Mouse (Mus musculus): ENCODE measurements at regions not wholly inside any gene's neighbourhood (a gene's known extent, or its start where the extent isn't known, plus 50 kb on each side); places are given as distances from the start of the nearest gene placed in this dataset.

DNA sequence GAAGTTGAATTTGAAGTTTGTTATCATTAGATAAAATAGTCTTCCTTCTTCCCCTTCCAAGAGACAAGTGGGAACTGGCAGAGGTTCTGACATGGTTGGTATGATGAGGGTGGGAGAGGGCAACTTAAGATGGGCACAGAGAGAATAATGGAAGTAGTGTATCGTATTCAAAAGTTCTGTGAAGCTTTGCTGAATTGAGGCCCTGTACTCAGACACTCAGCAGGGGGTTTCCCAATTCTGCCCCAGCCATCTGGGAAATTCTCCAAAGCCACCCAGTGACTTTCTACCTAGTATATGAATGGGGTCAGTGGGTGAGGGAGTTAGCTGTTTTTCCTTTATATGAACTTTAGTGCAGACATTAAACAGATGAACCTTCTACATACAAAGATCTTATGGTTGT is 1058.7 kb downstream of the Gsdmc2 start:
- DNase-seq (ENCODE audit: extremely low spot score, low spot score) = no peak

DNA sequence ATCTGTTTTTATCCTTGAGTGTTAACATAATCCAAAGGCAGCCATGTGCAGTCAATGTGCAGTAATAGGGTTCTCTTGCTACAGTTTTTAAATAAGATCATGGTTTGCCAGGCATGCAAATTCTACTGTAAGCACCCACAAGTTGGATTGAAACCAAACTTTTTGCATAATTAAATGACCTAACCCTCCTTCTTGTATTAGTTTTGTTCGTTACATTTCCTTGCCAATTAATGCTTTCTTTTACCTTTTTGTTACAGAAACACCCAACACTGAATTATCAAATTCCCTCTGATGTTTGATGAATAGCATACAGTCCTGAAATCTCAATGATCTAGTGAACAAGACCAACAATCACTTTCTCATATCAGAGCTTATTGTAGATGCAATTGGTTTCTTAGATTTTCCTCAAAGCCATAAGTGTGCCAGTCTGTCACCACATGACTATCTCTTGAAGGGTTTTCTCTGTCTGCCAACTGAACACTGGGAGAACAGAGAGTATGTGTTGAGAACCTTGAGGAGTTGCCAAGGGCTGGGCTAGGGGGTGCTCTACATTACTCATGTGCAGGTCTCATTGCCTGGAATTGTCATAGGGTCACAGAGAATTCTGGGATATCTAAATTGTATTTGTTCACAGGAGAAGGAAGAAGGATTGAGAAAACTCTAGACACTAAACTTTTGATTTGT is 1060.4 kb downstream of the Gsdmc2 start:
- DNase-seq (ENCODE audit: extremely low spot score, low spot score) = no peak

DNA sequence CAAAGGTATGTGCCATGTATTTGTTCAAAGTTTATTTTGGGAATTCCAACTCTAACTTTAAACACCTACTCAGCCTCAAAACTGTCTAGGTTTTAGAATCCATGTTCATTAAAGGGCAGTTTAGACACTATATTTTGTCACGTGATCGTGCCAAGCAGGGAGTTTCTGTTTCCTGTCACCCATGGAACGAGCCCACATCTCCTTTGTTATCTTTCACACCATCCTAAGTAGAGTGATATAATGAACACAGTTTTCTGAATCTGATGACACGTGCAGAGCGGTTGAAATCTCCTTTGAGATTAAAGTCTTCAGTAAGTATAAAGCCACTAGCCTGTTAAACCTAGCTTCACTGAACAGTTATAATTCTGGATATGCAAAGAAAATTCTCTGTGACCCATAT is 1066.1 kb downstream of the Gsdmc2 start:
- no peak for DNase-seq (ENCODE audit: extremely low spot score, low spot score)

DNA sequence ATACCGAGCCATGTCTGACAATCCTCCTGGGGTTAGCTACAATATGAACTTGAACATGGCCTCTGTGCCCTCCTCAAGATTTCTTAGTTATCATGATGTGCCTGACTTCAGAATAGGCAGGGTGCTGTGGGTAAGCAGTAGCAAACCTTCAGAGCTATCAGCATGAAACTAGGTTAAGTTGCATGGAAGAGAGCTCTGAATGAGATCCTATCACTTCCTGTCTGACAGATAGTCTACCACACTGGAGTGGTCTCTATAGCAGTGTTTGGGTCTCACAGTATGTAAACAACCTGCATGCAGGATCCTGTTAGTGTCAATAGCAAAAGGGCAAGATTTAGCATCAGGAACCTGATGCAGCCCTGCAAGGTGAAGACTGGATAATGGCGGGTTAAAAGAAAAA is 1092.3 kb downstream of the Gsdmc2 start:
- no peak for DNase-seq (ENCODE audit: extremely low spot score, low spot score)

DNA sequence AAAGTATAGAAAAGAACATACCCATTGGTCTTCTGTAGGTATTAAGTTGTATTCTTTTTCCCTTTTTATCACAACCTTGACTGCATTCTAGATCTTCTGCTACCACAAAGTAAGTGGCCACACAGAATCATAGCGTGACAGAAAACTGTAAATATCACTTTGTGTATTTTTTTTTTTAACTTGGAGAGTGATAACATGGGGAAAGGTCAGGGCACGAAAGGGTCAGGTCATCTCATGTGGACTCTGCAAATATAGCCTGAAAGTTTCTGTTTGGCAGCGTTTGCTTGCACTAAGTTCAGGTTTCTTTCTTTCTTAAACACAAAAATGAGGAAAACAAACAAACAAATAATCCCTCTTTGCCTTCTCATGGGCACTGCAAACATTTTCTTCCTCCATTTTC is 1101.1 kb downstream of the Gsdmc2 start:
- DNase-seq (ENCODE audit: extremely low spot score, low spot score) = no peak

DNA sequence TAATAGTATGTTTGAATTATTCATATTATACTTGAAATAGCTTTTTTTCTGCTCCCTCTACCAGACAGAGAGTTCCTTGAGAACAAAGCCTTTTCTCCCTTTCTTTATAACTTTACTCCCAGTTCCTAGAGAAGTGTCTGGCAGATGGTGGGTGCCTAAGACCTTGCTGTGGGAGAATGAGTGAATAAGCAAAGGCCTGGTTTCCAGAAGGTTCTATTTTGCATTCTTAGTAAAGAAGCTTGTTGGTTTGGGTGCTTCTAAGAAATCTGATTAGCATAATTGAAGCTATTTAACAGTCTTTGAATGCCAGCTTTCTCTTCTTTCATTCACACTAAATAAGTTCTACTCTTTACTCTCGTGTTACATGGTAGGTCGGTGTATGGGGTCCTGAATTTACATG is 1104.2 kb downstream of the Gsdmc2 start:
- no peak for DNase-seq (ENCODE audit: extremely low spot score, low spot score)

DNA sequence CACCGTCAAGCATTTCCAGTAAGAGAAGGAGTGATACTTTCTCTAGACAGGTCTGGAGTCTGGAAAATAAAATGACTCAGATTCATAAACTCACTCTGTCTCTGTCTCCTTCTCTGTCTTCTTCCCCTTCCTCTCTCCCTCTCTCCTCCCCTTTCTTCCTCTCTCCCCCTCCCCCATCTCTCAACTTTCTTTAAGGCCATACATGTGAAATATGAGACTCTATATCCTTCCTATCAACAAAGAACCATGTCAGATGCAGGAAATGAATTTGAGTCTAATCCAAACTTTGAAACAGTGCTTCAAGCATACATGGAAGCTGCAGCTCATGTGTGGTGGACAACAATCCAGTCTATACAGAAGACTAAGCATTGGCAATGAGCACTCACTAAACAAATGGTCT is 1109.6 kb downstream of the Gsdmc2 start:
- no peak for DNase-seq (ENCODE audit: extremely low spot score, low spot score)

DNA sequence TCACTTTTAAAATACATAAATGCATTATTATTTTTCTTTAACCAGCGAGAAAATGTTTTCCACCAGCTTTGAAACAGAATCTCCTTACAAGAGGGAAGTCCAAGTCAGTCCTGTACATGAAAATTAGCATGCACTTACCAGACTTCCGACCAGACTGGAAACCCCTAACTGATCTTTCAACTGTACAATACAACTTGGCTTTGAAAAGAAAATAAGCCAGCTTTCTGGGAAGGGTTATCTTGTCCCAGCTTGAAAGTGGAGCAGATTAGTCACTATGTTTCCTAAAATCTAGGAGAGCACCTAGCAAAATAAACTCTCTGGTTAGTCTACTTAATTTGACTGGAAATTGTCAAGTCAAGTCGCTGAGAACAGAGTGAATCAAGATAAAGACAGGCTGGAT is 1110.1 kb downstream of the Gsdmc2 start:
- DNase-seq (ENCODE audit: extremely low spot score, low spot score) = no peak

DNA sequence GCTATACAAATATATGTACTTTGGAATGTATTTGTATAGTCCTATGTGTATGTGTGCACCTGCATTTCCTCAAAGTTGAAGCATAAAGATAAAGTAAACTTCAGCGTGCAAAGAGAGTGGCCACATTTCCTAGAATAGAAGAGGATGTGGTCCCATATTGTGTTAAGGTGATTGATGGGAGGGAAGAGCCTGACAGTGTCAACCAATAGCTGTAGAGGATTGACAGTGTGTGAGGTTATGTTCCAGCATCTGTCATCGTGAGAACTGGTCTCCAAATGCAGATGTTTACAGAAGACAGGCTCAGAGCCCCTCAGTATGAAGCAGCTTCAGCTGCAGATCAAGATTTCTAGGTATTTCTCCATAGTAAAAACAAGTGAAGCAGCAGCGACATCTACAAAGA is 1114.5 kb downstream of the Gsdmc2 start:
- no peak for DNase-seq (ENCODE audit: extremely low spot score, low spot score)

DNA sequence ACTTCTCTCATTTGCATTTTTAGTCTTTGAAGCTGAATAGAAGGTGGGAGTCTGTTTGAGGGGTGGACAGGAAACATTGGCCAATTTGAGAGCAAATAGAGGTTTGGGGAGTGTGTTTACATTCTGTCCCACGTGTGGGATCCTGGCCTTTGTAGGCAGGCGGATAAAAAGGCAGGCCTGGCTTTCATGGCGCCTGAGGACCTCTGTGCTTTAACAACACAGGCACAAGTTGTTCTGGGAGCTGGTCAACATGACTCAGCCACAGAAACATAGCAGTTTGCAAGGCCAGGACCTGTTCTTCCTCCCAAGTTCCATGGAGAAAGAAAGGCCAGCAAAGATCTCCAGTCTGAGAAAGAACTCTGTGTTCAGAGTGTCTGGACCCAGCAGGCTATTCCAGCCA is 1130.7 kb downstream of the Gsdmc2 start:
- DNase-seq (ENCODE audit: extremely low spot score, low spot score) = no peak

DNA sequence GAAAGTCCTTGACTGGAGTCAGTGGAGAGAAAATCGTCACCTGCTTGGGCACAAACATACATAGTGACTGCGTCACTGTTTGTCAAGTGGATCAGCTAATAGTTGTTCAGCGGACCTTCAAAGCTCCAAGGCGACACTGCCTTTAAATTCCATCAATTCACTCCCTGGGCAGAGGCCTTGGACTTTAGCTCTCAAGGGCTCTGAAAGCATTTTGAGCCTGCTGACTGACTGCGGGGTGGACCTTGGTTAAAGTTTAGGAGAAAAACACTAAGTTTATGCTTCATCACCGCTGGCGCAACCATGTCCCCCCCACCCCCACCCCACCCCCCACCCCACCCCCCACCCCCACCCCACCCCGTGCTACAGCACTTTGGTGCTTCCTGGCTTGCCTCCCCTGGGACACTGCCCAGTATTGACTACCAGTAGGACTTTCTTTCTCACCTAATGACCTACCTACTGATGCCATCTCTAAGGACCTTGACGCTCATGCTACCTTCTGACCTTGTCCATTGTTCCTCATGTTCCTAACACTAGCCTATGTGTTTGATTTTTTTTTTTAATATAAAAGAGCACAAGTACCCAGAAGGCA is 1132.3 kb downstream of the Gsdmc2 start:
- no peak for DNase-seq (ENCODE audit: extremely low spot score, low spot score)

DNA sequence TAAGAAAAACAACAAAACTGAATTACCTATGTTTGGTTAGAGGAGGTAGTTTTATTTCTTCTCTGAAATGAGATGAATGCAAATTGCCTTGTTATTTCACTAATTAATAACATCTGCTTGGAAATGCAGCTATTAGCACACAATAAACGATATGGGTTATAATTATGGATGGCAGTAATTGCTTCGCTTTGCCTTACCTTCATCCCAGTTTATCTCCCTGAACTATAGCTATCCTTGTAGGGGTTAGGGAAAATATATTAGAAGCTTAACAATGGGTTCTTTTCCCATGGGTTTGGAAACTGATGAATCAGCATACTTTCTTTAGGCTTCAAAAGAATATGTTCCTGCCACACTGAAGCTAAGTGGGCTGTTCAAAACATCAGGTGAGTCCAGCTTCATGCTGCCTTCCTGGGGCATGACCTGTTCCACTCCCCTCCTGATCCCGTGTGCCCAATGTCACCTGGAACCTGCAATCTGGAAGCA is 1132.9 kb downstream of the Gsdmc2 start:
- DNase-seq (ENCODE audit: extremely low spot score, low spot score) = no peak

DNA sequence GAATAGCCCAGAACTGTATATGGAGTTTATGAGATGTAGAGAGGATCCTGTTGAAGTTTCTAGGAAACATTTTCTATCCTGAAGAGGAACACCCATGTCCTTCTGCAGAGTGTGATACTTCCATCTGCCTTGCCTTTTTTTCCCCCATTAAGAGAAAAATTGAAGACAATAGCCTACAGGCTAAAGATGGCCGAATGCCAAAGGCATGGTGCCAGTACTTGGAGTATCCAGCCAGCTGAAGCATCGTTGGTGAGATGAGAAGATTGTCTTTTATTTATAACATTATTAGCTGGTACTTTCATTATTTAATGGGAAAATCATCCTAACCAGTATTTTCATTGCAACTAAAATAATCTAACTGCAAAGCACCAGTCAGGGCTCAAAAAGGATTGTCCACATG is 1135.4 kb downstream of the Gsdmc2 start:
- no peak for DNase-seq (ENCODE audit: extremely low spot score, low spot score)

DNA sequence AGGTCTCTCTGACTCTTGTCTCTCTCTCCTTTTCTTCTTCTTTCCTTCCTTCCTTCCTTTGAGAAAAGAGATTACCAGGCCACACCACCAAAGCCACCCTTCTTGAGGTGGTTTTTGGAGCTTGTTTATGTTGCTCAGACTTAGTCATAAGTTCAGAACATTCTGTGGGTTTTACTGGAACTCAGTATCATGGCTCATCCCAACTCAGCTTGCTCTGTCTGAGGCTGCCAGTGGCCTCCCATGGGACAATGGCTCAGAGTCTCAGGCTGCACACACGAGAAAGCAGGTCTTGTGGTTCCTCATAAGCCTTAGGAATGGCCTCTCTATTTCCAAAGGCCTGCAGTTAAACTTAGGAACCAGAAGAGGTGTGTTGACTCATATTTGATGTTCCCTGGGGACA is 1146.4 kb downstream of the Gsdmc2 start:
- no peak for DNase-seq (ENCODE audit: extremely low spot score, low spot score)

DNA sequence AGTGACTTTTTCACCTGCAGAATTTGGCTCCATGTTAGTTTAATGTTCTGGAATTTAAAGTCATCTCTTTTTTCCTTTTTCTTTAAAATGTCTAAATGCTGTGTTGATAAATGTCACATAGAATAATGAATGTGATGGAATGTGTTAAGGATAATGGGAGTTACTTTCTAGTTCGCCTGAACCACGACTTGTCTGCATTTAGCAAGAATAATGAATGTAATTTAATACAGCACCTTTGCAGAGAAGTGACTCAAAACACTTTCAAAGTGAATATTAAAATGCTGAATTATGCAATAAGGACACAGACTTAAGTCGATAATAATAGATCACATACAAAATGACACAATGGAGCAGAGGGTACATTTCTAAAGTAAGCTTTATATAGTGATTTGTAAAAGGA is 1150.2 kb downstream of the Gsdmc2 start:
- DNase-seq (ENCODE audit: extremely low spot score, low spot score) = no peak

DNA sequence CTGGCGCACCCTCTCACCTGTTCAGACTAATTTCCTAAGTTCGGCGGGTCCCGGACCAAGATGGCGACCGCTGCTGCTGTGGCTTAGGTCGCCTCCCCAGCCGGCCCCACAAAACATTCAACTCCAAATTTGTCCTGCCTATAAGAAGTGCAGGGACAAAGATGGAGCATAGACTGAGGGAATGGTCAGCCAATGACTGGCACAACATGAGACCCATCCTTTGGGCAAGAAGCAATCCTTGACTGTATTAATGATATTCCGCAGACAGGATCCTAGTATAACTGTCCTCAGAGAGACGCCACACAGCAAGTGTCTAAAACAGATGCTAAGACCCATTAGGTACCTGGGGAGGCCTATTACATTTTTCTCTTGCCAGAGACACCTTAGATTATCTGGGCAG is 1151.3 kb downstream of the Gsdmc2 start:
- DNase-seq (ENCODE audit: extremely low spot score, low spot score) = no peak

DNA sequence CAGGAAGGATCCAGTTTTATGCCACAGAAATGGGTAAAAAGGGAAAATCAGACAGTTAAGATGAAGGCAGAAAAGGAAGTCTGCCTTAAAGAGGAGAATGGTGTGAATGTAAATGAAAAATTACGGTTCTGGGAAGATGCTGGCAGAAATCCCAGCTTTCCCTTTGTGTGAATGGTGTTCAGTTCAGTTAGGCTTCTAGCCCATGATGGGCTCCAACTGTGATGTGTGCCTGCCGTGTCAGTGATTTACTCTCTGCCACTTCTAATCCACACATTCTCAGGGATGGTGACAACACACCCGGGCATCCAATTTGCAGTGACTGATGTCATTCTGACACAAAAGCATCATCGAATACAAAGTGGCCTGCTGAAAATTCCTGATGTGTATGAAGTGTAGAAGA is 1171.6 kb downstream of the Gsdmc2 start:
- DNase-seq (ENCODE audit: extremely low spot score, low spot score) = no peak

DNA sequence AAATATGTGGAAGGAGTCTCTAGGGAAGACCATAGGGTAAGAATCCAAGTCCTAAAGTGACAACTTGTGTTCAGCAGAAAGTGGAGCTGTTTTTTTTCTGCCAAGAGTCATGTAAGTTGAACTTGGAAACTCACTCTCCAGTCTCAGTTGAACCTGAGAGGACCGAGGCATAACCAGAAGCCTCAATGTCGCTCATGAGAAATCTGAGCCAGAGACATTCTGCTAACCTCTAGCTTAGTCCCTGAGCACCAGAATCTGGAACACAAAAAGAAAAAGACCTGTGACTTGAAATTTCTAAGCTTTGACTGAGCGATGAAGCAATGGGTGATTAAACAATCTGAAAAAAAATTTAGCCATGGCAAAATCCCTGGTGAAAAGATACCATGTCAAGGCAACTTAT is 1175.0 kb downstream of the Gsdmc2 start:
- no peak for DNase-seq (ENCODE audit: extremely low spot score, low spot score)

DNA sequence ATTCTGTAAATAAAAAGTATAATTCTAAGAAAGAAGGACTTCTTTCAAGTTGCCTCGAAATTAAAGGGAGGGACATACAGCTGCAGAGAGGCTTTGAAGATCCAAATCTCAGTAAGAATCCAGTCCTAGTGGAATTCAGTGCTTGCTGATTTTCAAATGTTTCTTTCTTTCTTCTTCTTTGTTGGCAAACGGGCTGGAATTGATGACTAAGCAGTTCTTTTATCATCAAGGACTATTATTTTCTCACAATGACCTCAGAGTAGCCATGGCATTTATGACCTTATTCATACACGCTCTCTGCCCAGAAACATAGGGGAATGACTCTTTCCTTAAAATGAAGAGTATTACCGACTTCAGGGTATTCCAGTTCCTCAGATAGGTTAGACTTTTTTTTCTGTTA is 1185.9 kb downstream of the Gsdmc2 start:
- no peak for DNase-seq (ENCODE audit: extremely low spot score, low spot score)

DNA sequence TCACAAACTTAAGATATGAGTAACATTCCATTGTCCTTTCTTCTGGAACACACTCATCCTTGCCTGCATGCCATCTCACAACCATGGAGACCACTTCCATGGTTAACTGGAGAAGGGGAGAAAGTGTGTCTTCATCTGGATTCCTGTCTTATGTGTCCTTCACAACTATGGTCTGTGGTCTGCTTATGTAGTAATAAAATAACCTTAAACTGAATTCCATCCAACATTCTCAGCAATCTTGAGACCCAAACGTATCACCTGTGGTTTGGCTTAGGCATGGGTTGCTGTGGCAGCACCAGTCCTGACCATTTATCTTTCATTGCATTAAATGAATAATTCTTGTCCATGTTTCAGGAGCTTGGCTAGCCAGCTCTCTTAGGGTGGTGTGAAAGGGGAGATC is 1186.3 kb downstream of the Gsdmc2 start:
- DNase-seq (ENCODE audit: extremely low spot score, low spot score) = no peak

DNA sequence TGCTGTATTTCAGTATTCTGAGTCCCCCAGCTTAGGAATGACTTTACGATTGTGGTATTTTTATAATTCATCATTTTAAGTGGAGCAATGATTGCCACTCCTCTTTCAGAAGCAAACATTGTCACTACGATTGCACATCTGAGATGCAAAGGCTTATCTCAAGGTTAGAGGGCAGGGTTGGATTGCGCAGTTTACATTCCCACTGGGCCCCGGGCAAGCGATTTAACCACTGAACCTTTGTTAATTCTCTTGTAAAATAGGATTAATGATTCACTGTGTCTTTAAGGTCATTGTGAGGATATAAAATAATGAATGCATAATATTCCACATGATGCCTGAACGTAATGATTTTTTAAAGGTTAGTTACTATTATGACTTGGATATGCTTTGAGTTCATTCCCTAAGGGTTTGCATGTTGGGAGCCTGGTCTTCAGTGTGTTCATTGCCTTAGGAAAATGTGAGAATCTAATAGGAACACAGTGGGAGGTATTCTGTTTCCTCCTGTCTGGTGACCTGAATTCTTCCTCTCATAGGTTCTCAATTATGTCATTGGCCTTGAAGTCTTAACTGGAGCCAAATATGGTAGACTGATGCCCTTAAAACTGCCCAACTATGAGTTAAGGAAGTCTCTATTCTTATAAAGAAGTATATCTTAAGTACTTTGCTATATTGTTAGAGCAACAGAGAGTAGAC is 1198.4 kb downstream of the Gsdmc2 start:
- no peak for DNase-seq (ENCODE audit: extremely low spot score, low spot score)

DNA sequence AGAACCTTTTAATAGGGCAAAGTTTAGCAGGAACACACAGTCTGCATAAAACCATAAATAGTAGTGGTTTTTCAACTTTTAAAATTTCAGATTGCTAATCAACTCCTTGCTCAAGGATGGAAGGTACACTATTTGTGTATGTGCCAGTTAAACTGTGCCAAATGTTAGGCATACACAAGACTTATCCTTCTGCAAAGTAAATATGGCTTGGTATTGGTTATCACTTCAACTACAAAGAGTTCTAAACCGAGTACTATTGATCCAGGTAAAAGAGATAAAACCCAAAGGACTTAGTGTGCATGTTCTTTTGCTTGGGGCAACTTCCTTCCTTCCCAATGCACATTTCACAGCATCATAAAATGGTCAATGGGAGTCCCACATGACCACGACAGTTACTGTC is 1200.2 kb downstream of the Gsdmc2 start:
- no peak for DNase-seq (ENCODE audit: extremely low spot score, low spot score)

DNA sequence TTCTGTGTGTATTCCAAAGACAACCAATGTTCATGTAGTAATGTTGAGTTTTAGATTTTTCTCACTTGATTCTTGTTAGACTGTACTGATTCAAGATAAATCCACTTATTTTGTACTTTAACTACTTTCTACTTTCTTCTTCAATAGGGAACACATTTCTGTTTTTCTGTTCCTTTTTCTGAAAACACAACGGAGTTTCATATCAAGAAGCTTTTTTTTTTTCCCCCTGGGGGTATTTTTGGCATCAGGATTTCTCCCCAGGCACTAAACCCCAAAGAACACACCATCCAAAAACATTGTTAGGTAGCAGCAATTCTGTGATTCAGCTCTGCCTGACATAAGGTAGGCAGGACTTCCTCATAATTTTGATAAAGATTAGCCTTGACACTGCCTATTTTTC is 1200.7 kb downstream of the Gsdmc2 start:
- DNase-seq (ENCODE audit: extremely low spot score, low spot score) = no peak

All from neural tube, embryonic 10.5 days (tissue).